Mouse (Mus musculus) heart, adult 2 months (tissue): ENCODE measurements at regions not wholly inside any gene's neighbourhood (a gene's known extent, or its start where the extent isn't known, plus 50 kb on each side); places are given as distances from the start of the nearest gene placed in this dataset.

Experiments
- DNase-seq, 2 experiments: peaks; one replicate each; pipeline ENCODE4 v3.0.0; 2021
- H3K27ac ChIP-seq: fragments of 200-600 bp; 2 replicates; pipeline ENCODE4 v1.8.1; 2022
- H3K27me3 ChIP-seq: fragments of 200-500 bp; 2 replicates; pipeline ENCODE4 v1.6.1; 2012; ENCODE audit warnings: mild to moderate bottlenecking, low read length, inconsistent platforms, mixed read lengths; ENCODE audit not compliant: control insufficient read depth, insufficient read depth
- H3K36me3 ChIP-seq: fragments of 200-500 bp; 2 replicates; pipeline ENCODE4 v1.6.1; 2012; ENCODE audit warnings: low read length, inconsistent platforms; ENCODE audit not compliant: control insufficient read depth, insufficient read depth
- H3K4me1 ChIP-seq: fragments of 200-500 bp; 2 replicates; pipeline ENCODE4 v1.6.1; 2011; ENCODE audit warnings: low read length; ENCODE audit not compliant: control insufficient read depth, insufficient read depth
- H3K4me3 ChIP-seq: fragments of 200-600 bp; 2 replicates; pipeline ENCODE4 v1.8.1; 2022
- H3K79me2 ChIP-seq: fragments of 200-500 bp; replicated peaks from 2 replicates; pipeline ENCODE4 v1.6.1; 2012; ENCODE audit warnings: mild to moderate bottlenecking, inconsistent platforms, low read length, moderate library complexity, mixed read lengths; ENCODE audit not compliant: control insufficient read depth, insufficient read depth
- H3K9ac ChIP-seq: fragments of 200-500 bp; 2 replicates; pipeline ENCODE4 v1.6.1; 2012; ENCODE audit warnings: low read depth, mild to moderate bottlenecking, control low read depth, inconsistent platforms, low read length, mixed read lengths
- CTCF ChIP-seq: fragments of 200-600 bp; IDR thresholded peaks from 2 replicates; pipeline ENCODE4 v1.8.1; 2022; ENCODE audit warnings: antibody characterized with exemption, mild to moderate bottlenecking, moderate library complexity
- EP300 ChIP-seq: fragments of 200-500 bp; IDR thresholded peaks from 2 replicates; pipeline ENCODE4 v1.6.1; 2011; ENCODE audit warnings: low read depth, low read length, control low read depth; ENCODE audit not compliant: insufficient read depth
- POLR2A ChIP-seq: fragments of 200-500 bp; IDR thresholded peaks from 2 replicates; pipeline ENCODE4 v1.6.1; 2011; ENCODE audit warnings: mild to moderate bottlenecking, low read depth, low read length, control low read depth; ENCODE audit not compliant: insufficient read depth
- WGBS: fragments of 180-500 bp; shearing (Covaris S2); methylation state at CpG from one replicate; pipeline ENCODE4 v1.1.7; 2018; 5-methylcytosine and 5-hydroxymethylcytosine counted together
- intact Hi-C: fragments of 180-260 bp; cut with DNase I; formaldehyde crosslinking; loops from one replicate; pipeline ENCODE4 v1.15.1; 2025

DNA sequence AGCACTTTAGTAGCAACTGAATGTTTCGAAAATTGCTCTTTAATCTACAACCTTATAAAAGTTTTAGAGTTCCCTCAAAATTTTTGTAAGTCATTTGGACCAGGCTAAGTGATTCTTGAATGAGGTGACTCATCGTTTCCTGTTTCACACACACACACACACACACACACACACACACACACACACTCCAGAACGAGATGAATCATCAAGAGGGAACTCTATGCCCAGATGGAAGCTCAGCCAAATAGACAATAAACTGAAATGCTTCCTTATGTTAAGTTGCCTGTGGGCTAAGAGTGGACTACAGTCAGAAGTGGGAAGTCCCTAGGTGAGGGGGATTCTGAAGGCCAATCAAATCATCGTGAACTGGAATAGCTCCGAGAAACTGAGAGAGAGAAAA lies 202.4 kb upstream of the Cxxc4 start:
- no peaks in the 10 kb centered on the region for H3K36me3 ChIP-seq
- no peak overlapping the region for H3K27ac ChIP-seq
- H3K4me1 ChIP-seq, result no peaks in the 10 kb centered on the region
- WGBS, result 52% methylated on average over 5 of the region's 5 CpGs
- no peak overlapping the region for H3K9ac ChIP-seq
- intact Hi-C loops, result no loop called here
- H3K79me2 ChIP-seq, result no peaks in the 10 kb centered on the region
- TF ChIP-seq EP300, result no peak
- no peak for TF ChIP-seq POLR2A
- no peak for TF ChIP-seq CTCF
- DNase-seq, result no peak
- no peak overlapping the region for H3K4me3 ChIP-seq
- no peaks in the 10 kb centered on the region for H3K27me3 ChIP-seq

DNA sequence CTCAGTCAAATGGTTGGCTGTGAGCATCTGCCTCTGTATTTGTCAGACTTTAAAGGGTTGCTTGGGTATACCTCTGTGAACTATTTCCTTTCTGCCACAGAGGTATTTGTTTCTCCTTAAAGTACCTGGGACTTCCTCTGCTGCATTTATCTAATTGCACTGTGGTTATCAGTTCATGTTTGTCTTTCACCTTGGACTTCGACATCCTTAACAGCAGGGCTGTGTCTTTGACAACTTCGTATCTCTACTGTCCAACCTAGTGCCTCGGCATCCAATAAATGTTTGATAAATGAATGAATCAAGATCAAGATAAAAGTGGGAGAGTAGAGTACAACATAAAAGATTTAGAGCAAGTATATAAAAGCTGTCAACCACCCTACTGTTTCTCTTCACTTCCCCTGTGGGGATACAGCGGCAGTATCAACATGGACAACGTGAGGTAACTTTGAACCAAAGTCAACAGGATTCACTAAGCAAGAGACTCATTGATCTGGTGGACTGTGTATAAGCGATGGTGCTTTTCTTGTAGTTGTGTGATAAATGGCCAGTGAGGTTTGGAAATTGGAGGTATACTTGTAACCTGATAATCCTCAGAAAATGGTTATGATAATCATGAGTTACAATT lies 199.9 kb upstream of the Cxxc4 start:
- Histone ChIP-seq H3K36me3 (no peaks in the 10 kb centered on the region), H3K79me2 (no peaks in the 10 kb centered on the region), H3K27ac (no peak overlapping the region), H3K4me3 (no peak overlapping the region), H3K9ac (no peak overlapping the region), H3K4me1 (no peaks in the 10 kb centered on the region), H3K27me3 (no peaks in the 10 kb centered on the region)
- TF ChIP-seq CTCF (no peak), EP300 (no peak)
- no peak for DNase-seq
- WGBS, result 82% methylated on average over 6 of the region's 6 CpGs
- intact Hi-C loops, result no loop called here

DNA sequence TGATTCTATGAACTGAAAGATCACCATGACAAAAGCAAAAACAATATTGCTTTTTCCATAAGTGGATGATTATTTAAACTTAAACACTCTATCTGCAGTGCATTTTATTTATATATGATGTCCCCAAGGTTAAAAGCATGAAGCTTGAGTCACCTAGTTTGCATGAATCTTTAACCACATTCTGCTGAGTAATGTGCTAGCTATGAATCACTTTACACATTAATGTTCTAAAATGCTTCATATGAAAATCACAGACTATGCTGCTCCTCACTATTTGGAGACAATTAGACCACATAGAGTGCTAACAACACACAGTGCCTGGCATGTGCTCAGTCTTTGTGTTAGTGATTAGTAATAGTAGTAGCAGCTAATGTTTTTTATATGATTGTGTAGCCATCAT lies 185.6 kb upstream of the Cxxc4 start:
- DNase-seq, result no peak
- intact Hi-C loops, result no loop called here
- H3K27ac ChIP-seq, result no peak overlapping the region
- no peak overlapping the region for H3K9ac ChIP-seq
- H3K4me1 ChIP-seq, result no peaks in the 10 kb centered on the region
- TF ChIP-seq CTCF (no peak), POLR2A (no peak), EP300 (no peak)
- no peaks in the 10 kb centered on the region for H3K79me2 ChIP-seq
- no peaks in the 10 kb centered on the region for H3K36me3 ChIP-seq
- no peaks in the 10 kb centered on the region for H3K27me3 ChIP-seq
- no peak overlapping the region for H3K4me3 ChIP-seq

DNA sequence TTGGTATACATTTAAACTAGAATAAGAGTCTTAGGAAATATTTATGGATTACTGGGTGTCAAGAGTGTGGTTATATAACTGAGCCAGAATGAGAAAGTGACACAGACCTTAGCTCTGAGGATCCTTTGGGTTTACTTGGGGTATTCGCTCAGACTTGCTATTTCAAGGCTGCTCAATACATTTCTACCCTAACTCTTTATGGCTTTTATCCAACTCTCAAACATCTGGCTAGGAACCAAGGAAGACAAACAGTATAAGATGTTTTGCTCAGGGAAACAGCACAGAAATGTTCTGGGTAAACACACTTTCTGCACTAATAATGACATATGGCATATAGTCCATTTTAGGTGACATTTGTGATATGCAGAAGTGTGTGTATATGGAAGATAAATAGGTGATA lies 153.8 kb upstream of the Cxxc4 start:
- no peak overlapping the region for H3K27ac ChIP-seq
- no peaks in the 10 kb centered on the region for H3K36me3 ChIP-seq
- intact Hi-C loops, result no loop called here
- DNase-seq, result no peak
- no peak overlapping the region for H3K4me3 ChIP-seq
- no peaks in the 10 kb centered on the region for H3K4me1 ChIP-seq
- H3K79me2 ChIP-seq, result no peaks in the 10 kb centered on the region
- H3K27me3 ChIP-seq, result no peaks in the 10 kb centered on the region
- no peak overlapping the region for H3K9ac ChIP-seq
- WGBS, result 72% methylated on average over 1 of the region's 1 CpGs
- TF ChIP-seq POLR2A, result no peak
- no peak for TF ChIP-seq CTCF
- no peak for TF ChIP-seq EP300

DNA sequence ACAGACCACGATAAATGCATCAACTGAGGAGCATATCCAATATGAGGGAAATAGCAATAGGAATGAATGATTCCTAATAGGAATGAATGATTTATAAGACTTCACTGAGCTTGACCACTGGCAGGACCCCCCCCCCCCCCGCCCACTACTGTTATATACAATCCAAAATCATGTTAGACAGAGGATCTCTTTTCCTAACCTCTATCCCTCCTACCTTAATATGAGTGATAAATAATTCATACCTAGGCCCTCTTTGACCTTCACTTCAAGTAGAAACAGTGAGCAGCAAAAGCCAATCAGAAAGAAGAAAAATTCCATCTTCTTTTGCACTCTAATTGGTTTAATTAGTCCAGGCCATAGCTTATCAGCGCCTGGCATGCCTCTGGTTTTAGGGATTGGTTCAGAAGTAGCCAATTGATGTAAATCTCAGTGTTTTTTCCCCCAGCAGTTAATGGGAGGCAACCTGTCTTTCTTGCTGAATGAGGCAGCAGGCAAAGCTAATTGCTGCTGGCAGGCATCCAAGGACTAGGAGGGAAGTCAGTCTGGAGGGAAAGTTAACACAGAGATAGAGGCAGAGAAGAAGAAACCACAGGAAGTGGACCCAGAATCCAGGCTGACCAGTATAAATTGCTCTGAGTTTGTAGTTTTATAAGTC lies 136.7 kb upstream of the Cxxc4 start:
- H3K4me3 ChIP-seq, result no peak overlapping the region
- no peak for TF ChIP-seq CTCF
- TF ChIP-seq POLR2A, result no peak
- TF ChIP-seq EP300, result no peak
- H3K27me3 ChIP-seq, result no peaks in the 10 kb centered on the region
- no peak overlapping the region for H3K9ac ChIP-seq
- WGBS, result 78% methylated on average over 3 of the region's 3 CpGs
- no peaks in the 10 kb centered on the region; the same call in 1 of the 2 replicates for H3K4me1 ChIP-seq
- H3K36me3 ChIP-seq, result no peaks in the 10 kb centered on the region
- H3K79me2 ChIP-seq, result no peaks in the 10 kb centered on the region
- H3K27ac ChIP-seq, result no peak overlapping the region
- intact Hi-C loops, result no loop called here
- peak in 1 of 2 experiments; percentile 3 for DNase-seq

DNA sequence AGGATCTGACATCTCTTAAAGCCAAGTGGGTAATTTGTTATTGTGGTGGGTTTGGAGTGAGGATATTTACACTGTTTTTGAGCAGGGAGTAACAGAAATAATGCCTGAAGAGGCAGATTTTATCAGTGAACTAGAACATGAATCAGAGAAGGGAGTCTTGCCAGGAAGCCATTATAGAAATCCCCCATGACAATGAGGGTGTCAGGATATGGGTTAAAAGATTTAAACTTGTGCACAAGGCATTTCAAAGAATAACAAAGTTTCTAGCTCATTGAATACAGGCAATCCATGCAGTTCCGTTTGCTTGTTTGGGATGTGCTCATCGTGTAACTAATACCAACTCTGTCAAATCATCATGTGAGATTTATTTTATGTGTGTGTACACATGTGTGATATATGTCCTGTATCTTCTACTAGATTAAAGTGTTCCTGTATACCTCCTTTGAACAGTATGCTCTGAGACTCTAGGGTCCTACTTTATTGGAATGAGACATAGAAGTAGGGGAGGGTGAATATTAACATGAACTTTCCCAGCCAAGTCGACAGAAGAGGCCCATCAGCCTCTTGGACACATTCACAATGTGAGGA lies 134.0 kb upstream of the Cxxc4 start:
- DNase-seq, result no peak
- no peaks in the 10 kb centered on the region; the same call in 1 of the 2 replicates for H3K4me1 ChIP-seq
- no peaks in the 10 kb centered on the region for H3K36me3 ChIP-seq
- WGBS, result 70% methylated on average over 3 of the region's 3 CpGs
- H3K9ac ChIP-seq, result no peak overlapping the region
- intact Hi-C loops, result no loop called here
- H3K27me3 ChIP-seq, result no peaks in the 10 kb centered on the region
- TF ChIP-seq EP300, result no peak
- TF ChIP-seq CTCF, result no peak
- no peak for TF ChIP-seq POLR2A
- H3K27ac ChIP-seq, result no peak overlapping the region
- H3K79me2 ChIP-seq, result no peaks in the 10 kb centered on the region
- no peak overlapping the region for H3K4me3 ChIP-seq
